Mouse (Mus musculus) WW6 (cell line): ENCODE measurements around the gene Trabd2b.
A peak's percentile ranks its signal among the peaks of the same experiment; 100 is the strongest.

Source experiments
- DNase-seq: peaks from one replicate; pipeline ENCODE4 v3.0.0-alpha.2; 2013; ENCODE audit warnings: low read depth, low spot score

Gene Trabd2b

GRCm38 (mm10) chr4:114601201-114602009 lies 194.9 kb downstream of the Trabd2b start:
- no peak for DNase-seq

- no peak for DNase-seq
These were observed 199.1 kb downstream of the Trabd2b start for GRCm38 (mm10) chr4:114605670-114606069.

GRCm38 (mm10) chr4:114607873-114608272 lies 201.3 kb downstream of the Trabd2b start:
- DNase-seq: no peak

GRCm38 (mm10) chr4:114609297-114609696 lies 202.8 kb downstream of the Trabd2b start:
- no peak for DNase-seq

GRCm38 (mm10) chr4:114611166-114611929 lies 204.8 kb downstream of the Trabd2b start:
- no peak for DNase-seq

GRCm38 (mm10) chr4:114612032-114612431 lies 205.5 kb downstream of the Trabd2b start:
- DNase-seq: no peak

- DNase-seq: no peak
These were observed 206.3 kb downstream of the Trabd2b start for GRCm38 (mm10) chr4:114612827-114613226.

GRCm38 (mm10) chr4:114614086-114614485 lies 207.6 kb downstream of the Trabd2b start:
- no peak for DNase-seq

- no peak for DNase-seq
These were observed 209.2 kb downstream of the Trabd2b start for GRCm38 (mm10) chr4:114615765-114616164.

- no peak for DNase-seq
These were observed 216.4 kb downstream of the Trabd2b start for GRCm38 (mm10) chr4:114622929-114623328.

GRCm38 (mm10) chr4:114624114-114624910 lies 217.8 kb downstream of the Trabd2b start:
- DNase-seq: no peak

- no peak for DNase-seq
These were observed 218.8 kb downstream of the Trabd2b start for GRCm38 (mm10) chr4:114625357-114625756.

GRCm38 (mm10) chr4:114625920-114626319 lies 219.4 kb downstream of the Trabd2b start:
- no peak for DNase-seq

- DNase-seq: no peak
These were observed 221.3 kb downstream of the Trabd2b start for GRCm38 (mm10) chr4:114627674-114628293.

- DNase-seq: no peak
These were observed 229.4 kb downstream of the Trabd2b start for GRCm38 (mm10) chr4:114635889-114636288.

GRCm38 (mm10) chr4:114636324-114636723 lies 229.8 kb downstream of the Trabd2b start:
- DNase-seq: no peak

GRCm38 (mm10) chr4:114637120-114637519 lies 230.6 kb downstream of the Trabd2b start:
- peak; percentile 7 for DNase-seq

- DNase-seq: no peak
These were observed 235.9 kb downstream of the Trabd2b start for GRCm38 (mm10) chr4:114642469-114642868.

GRCm38 (mm10) chr4:114643679-114644208 lies 237.2 kb downstream of the Trabd2b start:
- no peak for DNase-seq

GRCm38 (mm10) chr4:114645341-114645740 lies 238.8 kb downstream of the Trabd2b start:
- no peak for DNase-seq
